Mouse (Mus musculus): ENCODE measurements around the gene Foxp4.

- TF ChIP-seq CTCF (conservative IDR thresholded peaks at IDR 0.05 in 1 of 2, IDR thresholded peaks at IDR 0.05 in 1 of 2; ENCODE audit: low read depth in 2 of 2, low read length in 2 of 2) (no peak), POLR2A (IDR thresholded peaks at IDR 0.05; ENCODE audit: low read depth, low read length) (no peak)
These were observed 18.8 kb upstream of the Foxp4 start for GRCm38 (mm10) chr17:47943103-47943870.
